Mouse (Mus musculus) hindbrain, embryonic 16.5 days (tissue): ENCODE measurements around the gene Zscan26. TPM values are rescaled to one million over a fixed set of nuclear protein-coding genes. Genes with fewer than 3 reads are reported as not detected.

Experiments used
- ATAC-seq: fragments of 200-750 bp; cut with Nextera tagmentation; 2 replicates; pipeline ENCODE4 v1.8.0; 2017; ENCODE audit warnings: moderate TSS enrichment, moderate library complexity
- H3K27ac ChIP-seq: fragments of 300-500 bp; sonication (generic); 2 replicates; pipeline ENCODE4 v1.5.1; 2014; ENCODE audit warnings: low read depth, mild to moderate bottlenecking, control low read depth, low read length, moderate library complexity
- H3K27me3 ChIP-seq: fragments of 300-500 bp; sonication (generic); replicated peaks from 2 replicates; pipeline ENCODE4 v1.6.1; 2014; ENCODE audit warnings: low read length; ENCODE audit not compliant: control insufficient read depth, insufficient read depth
- H3K36me3 ChIP-seq: fragments of 300-500 bp; sonication (generic); 2 replicates; pipeline ENCODE4 v1.6.1; 2014; ENCODE audit warnings: mild to moderate bottlenecking, low read length, moderate library complexity, mixed read lengths; ENCODE audit not compliant: control insufficient read depth, insufficient read depth
- H3K4me1 ChIP-seq: fragments of 300-500 bp; sonication (generic); 2 replicates; pipeline ENCODE4 v1.6.1; 2014; ENCODE audit warnings: low read depth, low read length; ENCODE audit not compliant: control insufficient read depth, insufficient read depth
- H3K4me2 ChIP-seq: fragments of 300-500 bp; sonication (generic); 2 replicates; pipeline ENCODE4 v1.6.1; 2014; ENCODE audit warnings: mild to moderate bottlenecking, low read length, control low read depth, moderate library complexity
- H3K4me3 ChIP-seq: fragments of 300-500 bp; sonication (generic); 2 replicates; pipeline ENCODE4 v1.5.1; 2014; ENCODE audit warnings: mild to moderate bottlenecking, low read length, control low read depth, moderate library complexity
- H3K9ac ChIP-seq: fragments of 300-500 bp; sonication (generic); 2 replicates; pipeline ENCODE4 v1.6.1; 2014; ENCODE audit warnings: low read depth, mild to moderate bottlenecking, control low read depth, low read length, moderate library complexity
- H3K9me3 ChIP-seq: fragments of 300-500 bp; sonication (generic); 2 replicates; pipeline ENCODE4 v1.6.1; 2014; ENCODE audit warnings: mild to moderate bottlenecking, low read length, moderate library complexity; ENCODE audit not compliant: control insufficient read depth
- WGBS: fragments of 180-500 bp; shearing (Covaris S2); extraction: QIAGEN DNeasy Blood & Tissue Kit; methylation state at CpG from one replicate; pipeline ENCODE4 v1.1.7; 2014; 5-methylcytosine and 5-hydroxymethylcytosine counted together
- polyA plus RNA-seq: library from polyadenylated mRNA; unstranded; fragments of >200 nt; fragmentation: Nextera tagmentation; extraction: Ambion mirVana; gene quantifications from 2 replicates; pipeline ENCODE4 v1.2.1, GENCODE M21; 2015

Gene Zscan26
- polyA plus RNA-seq, 1 experiment from 2014 or later: 17.6 TPM

DNA sequence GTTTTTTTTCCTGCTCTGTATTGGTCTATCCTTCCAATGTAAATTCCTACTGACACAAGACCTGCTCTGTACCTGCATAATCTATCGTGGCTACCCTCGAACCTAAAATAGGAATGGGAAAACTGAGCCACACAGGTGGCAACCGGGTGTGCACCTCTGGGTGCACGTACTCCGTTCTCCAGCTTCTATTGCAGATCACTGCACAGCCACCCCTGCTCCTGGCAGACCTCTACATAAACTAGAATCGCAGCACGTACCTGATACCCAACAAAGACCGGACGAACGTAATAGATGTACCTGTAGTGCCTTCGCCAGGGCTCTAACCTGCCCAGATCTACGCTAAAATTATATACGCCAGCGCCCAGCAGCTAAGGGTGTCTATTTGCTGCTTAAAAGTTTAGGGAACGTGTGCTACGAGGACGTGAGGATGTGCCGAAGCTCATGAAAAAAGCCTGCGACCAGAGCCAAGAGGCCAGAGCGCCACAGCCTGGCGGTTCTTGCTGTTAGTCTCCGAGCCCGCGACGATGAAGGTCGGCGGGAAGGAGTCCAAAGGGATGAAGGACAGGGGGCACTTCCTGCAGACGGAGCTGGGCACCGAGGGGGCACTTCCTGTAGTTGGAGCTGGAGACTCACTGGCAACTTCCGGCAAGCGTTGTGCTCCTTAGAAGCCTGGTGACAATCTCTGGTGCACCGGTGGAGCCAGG is 12.9 kb downstream of the Zscan26 start, which contains the start of gene Pgbd1:
TSS of gene Pgbd1 (minus strand) at position 556 of the 704 bp plus-strand sequence.
- Histone ChIP-seq H3K4me1 (peaks cover 8% of the 10 kb centered on the region), H3K9ac (peak within 1 kb of the TSS; percentile 78), H3K27me3 (no peaks in the 10 kb centered on the region), H3K27ac (peak within 1 kb of the TSS; percentile 70), H3K9me3 (no peaks in the 10 kb centered on the region), H3K4me3 (peak within 1 kb of the TSS; percentile 63), H3K36me3 (peaks cover 24% of the 10 kb centered on the region), H3K4me2 (peak within 1 kb of the TSS; percentile 91)
- peak; percentile 98 for ATAC-seq
- WGBS: under 1% methylated on average over 32 of the region's 32 CpGs

DNA sequence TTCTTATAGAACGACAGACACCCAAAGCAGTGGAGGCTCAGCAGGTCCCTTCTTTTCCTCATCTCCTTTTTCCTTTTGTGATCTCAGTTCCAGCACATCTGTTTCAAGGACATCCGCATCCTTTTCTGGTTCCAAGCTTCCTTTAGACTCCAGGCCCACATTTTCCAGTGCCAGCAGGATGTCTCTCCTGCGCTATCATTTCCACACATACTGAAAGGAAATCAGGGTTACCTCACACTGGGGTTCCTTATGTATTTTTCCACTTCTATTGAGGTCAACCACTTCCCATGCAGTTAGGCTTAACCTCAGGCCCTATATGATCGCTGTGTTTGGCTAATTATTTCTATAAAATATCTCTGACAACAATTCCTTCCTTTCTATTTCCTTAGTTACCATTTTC is 18.1 kb downstream of the Zscan26 start:
- WGBS: 85% methylated on average over 4 of the region's 4 CpGs
- no peak overlapping the region for H3K27ac ChIP-seq
- no peaks in the 10 kb centered on the region for H3K36me3 ChIP-seq
- no peak overlapping the region for H3K9ac ChIP-seq
- no peak overlapping the region for H3K4me3 ChIP-seq
- H3K4me1 ChIP-seq: peaks cover 8% of the 10 kb centered on the region
- H3K27me3 ChIP-seq: no peaks in the 10 kb centered on the region
- H3K4me2 ChIP-seq: no peak overlapping the region
- ATAC-seq: no peak
- H3K9me3 ChIP-seq: no peaks in the 10 kb centered on the region

DNA sequence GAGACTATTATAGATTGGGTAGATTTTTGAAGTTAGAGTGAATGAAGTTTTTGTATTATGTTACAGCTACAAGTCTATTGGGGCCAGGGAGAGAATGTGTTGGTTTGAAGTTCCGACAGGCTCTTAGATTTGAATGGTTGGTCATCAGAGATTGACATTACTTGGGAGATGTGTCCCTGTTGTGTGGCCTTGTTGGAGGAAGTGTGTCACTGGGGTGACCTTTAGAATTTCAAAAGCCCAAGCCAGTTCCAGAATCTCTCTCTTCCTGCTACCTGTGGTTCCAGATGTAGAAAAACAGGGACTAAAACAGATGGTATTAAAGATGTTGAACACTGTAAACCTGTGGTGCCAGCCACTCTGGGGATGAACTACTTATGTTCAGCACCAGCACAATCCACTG is 25.9 kb downstream of the Zscan26 start:
- H3K36me3 ChIP-seq: no peaks in the 10 kb centered on the region
- no peaks in the 10 kb centered on the region for H3K4me1 ChIP-seq
- ATAC-seq: no peak
- no peaks in the 10 kb centered on the region for H3K27me3 ChIP-seq
- no peak overlapping the region for H3K4me2 ChIP-seq
- no peak overlapping the region for H3K9ac ChIP-seq
- 96% methylated on average over 1 of the region's 1 CpGs for WGBS
- H3K27ac ChIP-seq: no peak overlapping the region
- H3K9me3 ChIP-seq: no peaks in the 10 kb centered on the region
- no peak overlapping the region for H3K4me3 ChIP-seq

DNA sequence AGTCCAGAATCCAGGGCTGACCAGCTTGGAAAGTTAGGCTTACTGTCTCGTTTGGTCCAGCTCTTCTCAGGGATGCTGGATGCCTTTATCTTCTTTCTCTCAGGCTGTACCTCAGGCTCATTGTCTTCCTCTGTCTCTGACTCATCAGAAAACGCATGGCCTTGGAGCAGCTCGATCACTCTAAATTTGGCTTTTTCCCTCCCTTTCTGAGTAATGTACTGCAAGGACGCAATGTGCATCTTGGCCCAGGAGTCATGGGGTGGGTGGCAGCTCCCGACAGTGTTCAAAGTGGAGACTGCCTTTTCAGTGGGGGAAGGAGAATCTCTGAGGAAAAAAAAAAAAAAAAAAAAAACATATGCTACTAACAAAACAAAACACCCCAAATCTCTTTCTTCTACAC is 30.2 kb downstream of the Zscan26 start:
- Histone ChIP-seq H3K27me3 (no peaks in the 10 kb centered on the region), H3K4me3 (no peak overlapping the region), H3K27ac (no peak overlapping the region), H3K9ac (no peak overlapping the region), H3K4me2 (no peak overlapping the region), H3K36me3 (no peaks in the 10 kb centered on the region), H3K9me3 (no peaks in the 10 kb centered on the region), H3K4me1 (no peaks in the 10 kb centered on the region)
- no peak for ATAC-seq
- 66% methylated on average over 5 of the region's 5 CpGs for WGBS

DNA sequence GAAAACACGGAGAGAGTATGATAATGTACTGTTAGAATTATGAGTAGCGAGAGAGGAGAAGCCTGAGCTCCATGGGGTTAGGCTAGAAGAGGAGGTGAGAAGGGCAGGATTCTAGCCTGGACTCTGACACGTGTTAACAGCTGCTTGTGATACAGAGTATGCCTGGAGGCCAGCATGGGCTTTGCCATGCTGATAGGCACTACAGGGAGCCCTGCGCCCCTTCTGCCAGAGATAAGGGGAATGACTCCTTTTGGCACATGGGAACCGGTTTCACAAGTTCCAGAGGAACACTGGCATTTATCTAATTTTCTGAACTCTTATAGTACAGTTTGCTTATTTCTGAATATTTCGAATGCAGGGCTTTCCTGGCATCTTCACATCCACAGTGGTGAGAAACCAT is 34.7 kb downstream of the Zscan26 start:
- H3K9me3 ChIP-seq: no peaks in the 10 kb centered on the region
- 71% methylated on average over 6 of the region's 6 CpGs for WGBS
- H3K27me3 ChIP-seq: no peaks in the 10 kb centered on the region
- H3K4me2 ChIP-seq: no peak overlapping the region
- H3K36me3 ChIP-seq: no peaks in the 10 kb centered on the region
- H3K4me1 ChIP-seq: no peaks in the 10 kb centered on the region
- no peak overlapping the region for H3K27ac ChIP-seq
- ATAC-seq: no peak
- no peak overlapping the region for H3K9ac ChIP-seq
- no peak overlapping the region for H3K4me3 ChIP-seq

GRCm38 (mm10) chr13:21417298-21418010 is 36.1 kb downstream of the Zscan26 start:
- 79% methylated on average over 6 of the region's 6 CpGs for WGBS
- ATAC-seq: no peak
- Histone ChIP-seq H3K27ac (no peak overlapping the region), H3K4me3 (no peak overlapping the region), H3K9ac (no peak overlapping the region), H3K4me2 (no peak overlapping the region), H3K27me3 (no peaks in the 10 kb centered on the region), H3K4me1 (no peaks in the 10 kb centered on the region), H3K36me3 (no peaks in the 10 kb centered on the region), H3K9me3 (no peaks in the 10 kb centered on the region)

DNA sequence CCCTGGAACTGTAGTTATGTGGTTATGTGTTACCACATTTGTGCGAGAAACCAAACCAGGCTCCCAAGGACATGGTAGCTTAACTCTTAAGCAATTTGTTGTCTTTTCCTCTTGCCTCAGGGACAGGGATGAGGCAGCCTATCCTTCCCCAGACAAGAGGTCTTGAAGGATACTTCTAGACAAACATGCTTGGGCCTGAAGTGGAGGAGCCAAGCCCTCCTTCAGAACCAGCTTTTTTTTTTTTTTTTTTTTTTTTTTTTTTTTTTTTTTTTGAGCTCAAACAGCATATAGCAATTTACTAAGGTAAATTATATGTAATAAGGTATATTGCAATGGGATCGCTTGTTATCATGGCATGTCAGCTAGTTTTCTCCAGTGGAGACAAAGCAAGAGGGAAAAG is 37.8 kb downstream of the Zscan26 start:
- Histone ChIP-seq H3K36me3 (no peaks in the 10 kb centered on the region), H3K27ac (no peak overlapping the region), H3K9me3 (no peaks in the 10 kb centered on the region), H3K27me3 (no peaks in the 10 kb centered on the region), H3K4me3 (no peak overlapping the region), H3K4me1 (no peaks in the 10 kb centered on the region), H3K4me2 (no peak overlapping the region), H3K9ac (no peak overlapping the region)
- 98% methylated on average over 2 of the region's 2 CpGs for WGBS
- no peak for ATAC-seq

DNA sequence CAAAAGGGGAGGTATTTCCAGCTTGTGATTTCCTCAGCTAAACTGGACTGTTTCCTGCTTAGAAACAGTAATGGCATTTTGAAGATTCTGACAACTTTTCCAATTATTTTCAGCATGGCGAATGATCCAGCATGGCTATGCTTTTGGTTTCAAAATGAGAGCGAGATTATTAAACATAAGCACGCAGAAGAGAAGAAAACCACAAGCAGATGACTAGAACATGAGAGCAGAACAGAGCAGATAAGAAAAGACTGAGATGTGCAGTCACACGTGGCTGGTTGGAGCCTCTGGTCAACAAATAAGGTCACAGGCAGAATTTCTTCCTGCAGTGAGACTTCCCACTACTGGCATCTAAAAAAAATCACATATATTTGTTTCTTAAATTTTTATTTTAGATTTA is 38.3 kb downstream of the Zscan26 start:
- 92% methylated on average over 4 of the region's 4 CpGs for WGBS
- Histone ChIP-seq H3K4me3 (no peak overlapping the region), H3K9ac (no peak overlapping the region), H3K27ac (no peak overlapping the region), H3K4me2 (no peak overlapping the region), H3K36me3 (no peaks in the 10 kb centered on the region), H3K27me3 (no peaks in the 10 kb centered on the region), H3K4me1 (no peaks in the 10 kb centered on the region), H3K9me3 (no peaks in the 10 kb centered on the region)
- ATAC-seq: no peak

DNA sequence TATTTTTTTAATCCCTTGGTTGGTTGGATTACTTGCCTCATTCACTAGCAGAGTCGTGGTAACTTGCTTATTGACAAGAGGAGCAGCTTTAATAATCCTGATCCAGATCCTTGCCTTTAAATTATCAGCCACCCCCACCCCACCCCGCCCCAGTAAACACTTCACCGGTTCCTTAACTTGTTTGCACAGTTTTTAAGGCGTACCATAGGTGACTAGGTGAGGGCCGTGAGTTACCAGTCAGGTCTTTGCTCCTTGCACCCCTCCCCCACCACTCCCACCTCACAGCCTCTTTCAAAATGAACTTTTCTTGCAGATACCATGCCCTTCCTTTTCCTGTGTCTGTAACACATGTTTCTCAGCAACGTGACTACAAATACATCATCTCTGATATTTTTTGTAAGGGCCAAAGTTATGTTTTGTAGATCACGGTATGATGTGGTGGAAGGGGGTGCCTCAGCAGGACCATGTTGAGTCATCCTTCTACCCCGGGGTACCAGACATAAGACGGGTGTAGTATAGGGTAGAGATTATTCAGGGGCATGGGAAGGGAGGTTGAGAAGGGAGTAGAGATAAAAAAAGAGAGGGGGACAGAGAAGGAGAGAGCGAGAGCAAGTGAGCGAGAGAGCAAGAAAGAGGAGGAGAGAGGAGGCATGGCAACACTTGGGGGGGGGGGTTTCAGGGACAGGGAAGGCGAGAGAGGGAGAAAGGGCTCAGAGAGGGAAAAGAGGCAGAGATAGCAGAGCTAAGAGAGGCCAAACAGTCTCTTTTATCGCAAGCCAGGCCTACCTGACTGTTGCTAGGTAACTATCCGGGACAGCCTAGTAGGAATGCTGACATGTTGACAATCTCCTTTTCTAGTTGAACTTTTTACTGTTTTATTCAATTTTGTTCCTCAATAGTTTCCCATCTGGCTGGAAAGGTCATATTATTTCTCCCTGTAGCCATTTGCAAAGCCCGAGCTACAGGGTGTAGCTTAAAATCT is 39.0 kb downstream of the Zscan26 start:
- no peak overlapping the region for H3K4me2 ChIP-seq
- H3K4me3 ChIP-seq: no peak overlapping the region
- no peaks in the 10 kb centered on the region for H3K9me3 ChIP-seq
- no peak overlapping the region for H3K9ac ChIP-seq
- no peaks in the 10 kb centered on the region for H3K4me1 ChIP-seq
- no peak overlapping the region for H3K27ac ChIP-seq
- ATAC-seq: no peak
- WGBS: 65% methylated on average over 15 of the region's 15 CpGs
- no peaks in the 10 kb centered on the region for H3K36me3 ChIP-seq
- H3K27me3 ChIP-seq: no peaks in the 10 kb centered on the region
